Mouse (Mus musculus): Measurements from ENCODE around the gene Mis12. TPM values are rescaled to one million over a fixed set of nuclear protein-coding genes. Genes with fewer than 3 reads are reported as not detected.

The Mis12 gene
- polyA plus RNA-seq, 1 experiment = 11.0 TPM

DNA sequence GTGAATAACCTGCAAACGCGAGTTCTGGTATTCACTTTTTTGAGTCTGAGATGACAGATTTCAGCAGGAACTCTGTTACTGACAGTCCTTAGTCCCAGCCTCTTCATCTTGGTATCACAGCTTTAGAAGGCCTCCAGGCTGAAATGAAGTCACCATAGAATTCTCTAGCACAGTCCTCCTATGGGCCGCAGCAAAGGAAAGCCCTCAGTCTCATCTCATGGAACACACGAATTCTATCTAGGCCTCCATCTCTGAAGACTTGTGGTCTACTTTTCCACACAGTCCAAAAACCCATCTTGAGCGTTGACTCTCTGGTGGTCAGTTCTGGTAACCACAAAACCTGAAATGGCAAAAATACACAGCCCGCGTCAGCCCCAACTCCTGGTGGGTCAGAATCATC, 12.7 kb downstream of the Mis12 start:
- Histone ChIP-seq H3K4me3 (no peak overlapping the region), H3K27me3 (ENCODE audit: control insufficient read depth, insufficient read depth, insufficient read length) (no peaks in the 10 kb centered on the region), H3K79me2 (ENCODE audit: control insufficient read depth, insufficient read depth) (no peaks in the 10 kb centered on the region), H3K4me2 (ENCODE audit: low read depth) (no peak overlapping the region), H3ac (ENCODE audit: control insufficient read depth, insufficient read length) (no peak overlapping the region), H3K36me3 (ENCODE audit: control insufficient read depth, insufficient read depth) (peaks cover 12% of the 10 kb centered on the region)
- TF ChIP-seq POLR2A (IDR thresholded peaks at IDR 0.05; ENCODE audit: insufficient read length, low read depth) (no peak), TCF12 (IDR thresholded peaks at IDR 0.05; ENCODE audit: insufficient read depth, poor library complexity, severe bottlenecking) (no peak), USF1 (IDR thresholded peaks at IDR 0.05; ENCODE audit: low read depth) (no peak), REST (IDR thresholded peaks at IDR 0.05; ENCODE audit: insufficient read depth, insufficient read length) (no peak), POLR2AphosphoS2 (IDR thresholded peaks at IDR 0.05; ENCODE audit: insufficient read length, low read depth) (no peak), MAX (IDR thresholded peaks at IDR 0.05; ENCODE audit: low read depth) (no peak), MYOG (IDR thresholded peaks at IDR 0.05; ENCODE audit: control insufficient read depth in 1 of 3, insufficient read depth in 1 of 3, insufficient read length in 2 of 3, low read depth in 2 of 3) (no peak), MYOD1 (IDR thresholded peaks at IDR 0.05; ENCODE audit: control insufficient read depth in 1 of 3, insufficient read length in 2 of 3, low read depth in 2 of 3) (no peak), E2F4 (IDR thresholded peaks at IDR 0.05; ENCODE audit: insufficient read depth) (no peak), SRF (IDR thresholded peaks at IDR 0.05; ENCODE audit: control insufficient read depth, insufficient read length, low read depth) (no peak)

DNA sequence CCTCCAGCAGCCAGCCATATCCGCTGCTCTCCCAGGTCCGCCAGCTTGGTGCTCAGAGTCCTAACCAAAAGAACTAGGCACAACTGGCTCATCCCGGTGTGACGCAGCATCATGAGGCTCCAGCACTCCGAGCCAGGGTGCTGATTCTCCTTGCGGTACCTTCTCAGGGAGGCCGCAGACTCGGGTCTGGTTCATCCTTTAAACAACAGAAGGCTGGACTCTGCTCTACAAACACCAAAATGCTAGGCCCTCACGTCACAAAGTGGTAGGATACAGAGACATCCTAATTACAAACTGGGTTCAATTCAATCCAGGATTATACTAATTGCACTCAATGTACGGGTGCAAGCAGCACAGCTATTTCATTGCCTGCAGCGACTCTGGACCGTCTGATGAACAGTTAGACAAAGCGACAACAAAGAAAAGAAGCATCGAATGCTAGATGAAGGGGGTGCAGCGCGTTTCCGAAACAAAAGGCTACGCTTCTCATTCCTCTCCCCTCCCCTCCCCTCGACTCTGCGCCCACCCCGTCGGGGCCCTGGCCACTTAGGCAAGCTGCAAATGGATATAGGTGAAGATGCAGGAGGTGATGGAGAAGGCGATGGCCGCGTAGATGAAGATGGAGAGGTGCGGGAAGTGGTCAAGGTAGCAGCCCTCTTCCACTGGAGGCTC, 13.2 kb downstream of the Mis12 start:
- Histone ChIP-seq H3K79me2 (ENCODE audit: control insufficient read depth, insufficient read depth) (no peaks in the 10 kb centered on the region), H3K36me3 (ENCODE audit: control insufficient read depth, insufficient read depth) (peaks cover 6% of the 10 kb centered on the region), H3ac (ENCODE audit: control insufficient read depth, insufficient read length) (no peak overlapping the region), H3K4me2 (ENCODE audit: low read depth) (no peak overlapping the region), H3K27me3 (ENCODE audit: control insufficient read depth, insufficient read depth, insufficient read length) (no peaks in the 10 kb centered on the region), H3K4me3 (no peak overlapping the region)
- TF ChIP-seq POLR2A (IDR thresholded peaks at IDR 0.05; ENCODE audit: insufficient read length, low read depth) (no peak), MYOG (IDR thresholded peaks at IDR 0.05; ENCODE audit: control insufficient read depth in 1 of 3, insufficient read depth in 1 of 3, insufficient read length in 2 of 3, low read depth in 2 of 3) (no peak), SRF (IDR thresholded peaks at IDR 0.05; ENCODE audit: control insufficient read depth, insufficient read length, low read depth) (no peak), MYOD1 (IDR thresholded peaks at IDR 0.05; ENCODE audit: control insufficient read depth in 1 of 3, insufficient read length in 2 of 3, low read depth in 2 of 3) (no peak)

DNA sequence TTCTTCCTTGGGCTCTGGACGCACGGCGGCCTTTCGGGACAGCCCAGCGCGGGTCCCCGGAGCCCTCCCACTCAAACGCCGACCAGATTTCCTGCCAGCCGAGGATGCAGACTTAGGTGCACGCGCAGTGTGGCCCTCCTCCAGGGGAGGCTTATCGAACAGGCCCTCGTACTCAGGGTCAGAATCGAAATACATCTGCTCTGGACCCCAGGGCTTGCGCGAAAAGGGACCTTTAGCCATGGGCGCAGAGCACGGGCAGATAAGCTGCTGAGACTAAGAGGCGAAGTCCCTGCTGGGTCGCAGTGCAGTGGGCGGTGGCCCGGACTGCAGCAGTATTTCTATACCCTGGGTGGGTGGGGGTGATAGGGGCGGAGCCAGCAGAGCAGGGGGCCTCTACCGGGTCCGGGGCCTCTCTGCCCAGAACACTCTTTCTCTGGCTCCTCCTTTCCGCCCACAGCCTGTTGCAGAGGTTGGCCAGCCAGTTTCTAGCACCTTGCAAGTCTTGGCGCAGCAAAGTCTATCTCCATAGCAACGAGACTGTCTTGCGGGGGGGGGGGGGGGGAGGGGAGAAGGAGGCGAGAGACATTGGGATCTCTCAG, 13.9 kb downstream of the Mis12 start, which contains the start of gene 6330403K07Rik:
6330403K07Rik (minus strand) TSS at position 351 of the 599 bp plus-strand sequence.
- H3K27me3 ChIP-seq (ENCODE audit: control insufficient read depth, insufficient read depth, insufficient read length) = no peaks in the 10 kb centered on the region
- no peaks in the 10 kb centered on the region for H3K36me3 ChIP-seq (ENCODE audit: control insufficient read depth, insufficient read depth)
- no peak within 1 kb of the TSS for H3K4me2 ChIP-seq (ENCODE audit: low read depth)
- no peak within 1 kb of the TSS for H3ac ChIP-seq (ENCODE audit: control insufficient read depth, insufficient read length)
- H3K4me3 ChIP-seq = no peak within 1 kb of the TSS
- no peaks in the 10 kb centered on the region for H3K79me2 ChIP-seq (ENCODE audit: control insufficient read depth, insufficient read depth)
- TF ChIP-seq TCF3 (IDR thresholded peaks at IDR 0.05; ENCODE audit: insufficient read length, low read depth) = no peak
- TF ChIP-seq MYOG (IDR thresholded peaks at IDR 0.05; ENCODE audit: control insufficient read depth in 1 of 3, insufficient read depth in 1 of 3, insufficient read length in 2 of 3, low read depth in 2 of 3) = no peak
- TF ChIP-seq POLR2AphosphoS2 (IDR thresholded peaks at IDR 0.05; ENCODE audit: insufficient read length, low read depth) = no peak
- TF ChIP-seq POLR2A (IDR thresholded peaks at IDR 0.05; ENCODE audit: insufficient read length, low read depth) = no peak
- no peak for TF ChIP-seq TCF12 (IDR thresholded peaks at IDR 0.05; ENCODE audit: insufficient read depth, poor library complexity, severe bottlenecking)
- TF ChIP-seq E2F4 (IDR thresholded peaks at IDR 0.05; ENCODE audit: insufficient read depth) = no peak
- TF ChIP-seq SRF (IDR thresholded peaks at IDR 0.05; ENCODE audit: control insufficient read depth, insufficient read length, low read depth) = no peak
- TF ChIP-seq MYOD1 (IDR thresholded peaks at IDR 0.05; ENCODE audit: control insufficient read depth in 1 of 3, insufficient read length in 2 of 3, low read depth in 2 of 3) = no peak
- no peak for TF ChIP-seq USF1 (IDR thresholded peaks at IDR 0.05; ENCODE audit: low read depth)
- no peak for TF ChIP-seq MAX (IDR thresholded peaks at IDR 0.05; ENCODE audit: low read depth)
- TF ChIP-seq CEBPB (IDR thresholded peaks at IDR 0.05; ENCODE audit: insufficient read depth, poor library complexity, severe bottlenecking) = no peak
- no peak for TF ChIP-seq REST (IDR thresholded peaks at IDR 0.05; ENCODE audit: insufficient read depth, insufficient read length)

DNA sequence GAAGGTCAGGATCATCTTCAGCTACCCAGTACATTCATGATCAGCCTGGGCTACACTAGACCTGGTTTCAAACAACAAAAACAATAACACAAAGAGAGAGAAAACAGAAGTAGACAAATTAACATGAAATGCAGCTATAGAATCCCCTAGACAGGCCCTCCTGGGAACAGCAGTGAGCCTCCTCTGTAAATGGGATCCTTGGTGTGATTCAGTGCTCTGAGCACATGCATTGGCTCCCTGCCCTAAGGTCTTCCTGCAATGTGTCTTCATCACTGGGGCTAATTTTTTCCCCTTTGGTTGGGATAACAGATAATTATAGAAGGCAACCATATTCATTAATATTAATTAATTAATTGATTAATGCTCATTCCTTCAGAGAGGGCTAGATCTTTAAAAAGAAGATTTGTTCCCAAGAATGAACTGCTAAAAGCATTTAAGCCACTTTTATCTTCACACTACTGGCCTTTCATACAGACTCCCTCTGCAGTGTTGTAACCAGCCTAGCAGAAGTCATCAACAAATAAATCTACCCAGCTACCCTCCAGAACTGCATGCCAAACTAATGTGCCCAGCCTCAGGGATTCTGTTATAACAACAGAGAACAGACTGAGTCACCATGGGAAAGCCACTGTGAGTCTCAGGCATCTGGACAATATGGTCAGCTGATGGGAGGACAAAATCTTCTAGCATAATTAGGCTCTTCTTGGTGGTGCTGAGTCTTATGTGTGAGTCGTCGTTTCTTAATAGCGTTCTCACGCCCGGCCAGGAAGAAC, 20.3 kb downstream of the Mis12 start:
- Histone ChIP-seq H3K36me3 (ENCODE audit: control insufficient read depth, insufficient read depth) (no peaks in the 10 kb centered on the region), H3K4me3 (no peak overlapping the region), H3ac (ENCODE audit: control insufficient read depth, insufficient read length) (no peak overlapping the region), H3K4me2 (ENCODE audit: low read depth) (no peak overlapping the region), H3K79me2 (ENCODE audit: control insufficient read depth, insufficient read depth) (no peaks in the 10 kb centered on the region), H3K27me3 (ENCODE audit: control insufficient read depth, insufficient read depth, insufficient read length) (no peaks in the 10 kb centered on the region)
- no peak for TF ChIP-seq SRF (IDR thresholded peaks at IDR 0.05; ENCODE audit: control insufficient read depth, insufficient read length, low read depth)
- no peak for TF ChIP-seq USF1 (IDR thresholded peaks at IDR 0.05; ENCODE audit: low read depth)
- no peak for TF ChIP-seq POLR2A (IDR thresholded peaks at IDR 0.05; ENCODE audit: insufficient read length, low read depth)
- no peak for TF ChIP-seq E2F4 (IDR thresholded peaks at IDR 0.05; ENCODE audit: insufficient read depth)
- TF ChIP-seq MYOD1 (IDR thresholded peaks at IDR 0.05; ENCODE audit: control insufficient read depth in 1 of 3, insufficient read length in 2 of 3, low read depth in 2 of 3) = no peak
- no peak for TF ChIP-seq TCF12 (IDR thresholded peaks at IDR 0.05; ENCODE audit: insufficient read depth, poor library complexity, severe bottlenecking)
- no peak for TF ChIP-seq CEBPB (IDR thresholded peaks at IDR 0.05; ENCODE audit: insufficient read depth, poor library complexity, severe bottlenecking)
- TF ChIP-seq TCF3 (IDR thresholded peaks at IDR 0.05; ENCODE audit: insufficient read length, low read depth) = no peak
- TF ChIP-seq POLR2AphosphoS2 (IDR thresholded peaks at IDR 0.05; ENCODE audit: insufficient read length, low read depth) = no peak
- no peak for TF ChIP-seq MAX (IDR thresholded peaks at IDR 0.05; ENCODE audit: low read depth)
- TF ChIP-seq REST (IDR thresholded peaks at IDR 0.05; ENCODE audit: insufficient read depth, insufficient read length) = no peak
- no peak for TF ChIP-seq MYOG (IDR thresholded peaks at IDR 0.05; ENCODE audit: control insufficient read depth in 1 of 3, insufficient read depth in 1 of 3, insufficient read length in 2 of 3, low read depth in 2 of 3)
